Mouse (Mus musculus): ENCODE measurements around the gene G6pc3. TPM values are rescaled to one million over a fixed set of nuclear protein-coding genes. Genes with fewer than 3 reads are reported as not detected.
"Not testable (repeated sequence)": the region's sequence is repeated elsewhere in the genome, so short reads cannot be mapped to it uniquely, and the experiment has no call there.

The G6pc3 gene
- polyA plus RNA-seq, 1 experiment from 2014 or later = 41.9 TPM

GRCm38 (mm10) chr11:102147213-102147989, 42.0 kb upstream of the G6pc3 start:
- peaks cover 54% of the 10 kb centered on the region for H3K27me3 ChIP-seq (ENCODE audit: control insufficient read depth, insufficient read depth, low read length)
- no peak overlapping the region for H3K27ac ChIP-seq (replicated peaks; ENCODE audit: low read depth, low read length)
- WGBS = 12% methylated on average over 34 of the region's 34 CpGs
- no peaks in the 10 kb centered on the region for H3K36me3 ChIP-seq (ENCODE audit: control insufficient read depth, insufficient read depth, low read length)
- H3K4me1 ChIP-seq (ENCODE audit: control insufficient read depth, insufficient read depth, low read length) = peaks cover 9% of the 10 kb centered on the region
- no peak overlapping the region for H3K9ac ChIP-seq (ENCODE audit: low read length)
- ATAC-seq (ENCODE audit: insufficient number of reproducible peaks, low FRiP score, low TSS enrichment, low read depth) = no peak
- peak overlapping the region; percentile 24; the same call in 1 of the 2 replicates for H3K4me2 ChIP-seq (ENCODE audit: low read depth, severe bottlenecking)
- H3K4me3 ChIP-seq (ENCODE audit: low read depth, low read length) = no peak overlapping the region
- H3K9me3 ChIP-seq (ENCODE audit: control insufficient read depth, low read length) = no peaks in the 10 kb centered on the region
- peak; percentile 34 for DNase-seq (ENCODE audit: low spot score)

DNA sequence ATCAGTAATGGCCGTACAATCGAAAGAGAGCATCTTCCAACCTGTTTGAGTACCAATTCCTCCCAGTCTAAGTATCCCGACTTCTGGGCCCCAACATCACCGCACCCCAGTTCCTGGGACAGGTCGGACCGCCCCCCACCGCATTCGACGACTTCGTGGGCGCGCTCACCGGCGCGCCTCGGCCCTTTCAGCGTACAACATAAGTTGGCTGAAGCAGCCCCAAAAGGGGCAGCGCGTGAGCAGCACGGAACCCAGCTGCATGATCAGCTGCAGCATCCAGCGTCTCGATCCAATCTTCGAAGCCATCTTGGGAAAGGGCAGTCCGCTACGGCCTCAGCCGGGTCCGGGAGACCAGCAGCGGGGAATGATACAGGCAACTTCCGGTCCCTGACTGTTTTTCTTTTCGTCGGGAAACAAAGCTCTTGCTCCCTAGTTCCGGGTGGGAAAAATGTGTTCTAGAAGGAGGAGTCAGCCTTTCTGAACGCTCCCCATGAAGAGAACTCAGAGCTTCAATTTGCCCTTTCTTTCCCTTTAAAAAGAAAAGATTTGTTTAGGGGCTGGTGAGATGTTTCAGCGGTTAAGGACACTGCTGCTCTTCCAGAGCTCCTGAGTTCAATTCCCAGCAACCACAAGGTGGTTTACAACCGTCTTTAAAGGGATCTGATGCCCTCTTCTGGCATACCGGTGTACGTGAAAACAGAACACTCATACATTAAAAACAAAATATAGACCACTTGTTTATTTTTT, 33.2 kb upstream of the G6pc3 start, which contains the start of gene Tmem101:
Tmem101 (minus strand) TSS at position 366 of the 747 bp plus-strand sequence.
- ATAC-seq (ENCODE audit: insufficient number of reproducible peaks, low FRiP score, low TSS enrichment, low read depth) (peak; percentile 68; the same call in 1 of the 2 replicates), DNase-seq (ENCODE audit: low spot score) (peak; percentile 93)
- Histone ChIP-seq H3K4me1 (ENCODE audit: control insufficient read depth, insufficient read depth, low read length) (peaks cover 6% of the 10 kb centered on the region; the same call in 1 of the 2 replicates), H3K9ac (ENCODE audit: low read length) (peak within 1 kb of the TSS; percentile 63), H3K36me3 (ENCODE audit: control insufficient read depth, insufficient read depth, low read length) (peaks cover 3% of the 10 kb centered on the region; the same call in 1 of the 2 replicates), H3K27me3 (ENCODE audit: control insufficient read depth, insufficient read depth, low read length) (no peaks in the 10 kb centered on the region), H3K4me2 (ENCODE audit: low read depth, severe bottlenecking) (peak within 1 kb of the TSS; percentile 86), H3K27ac (replicated peaks; ENCODE audit: low read depth, low read length) (no peak within 1 kb of the TSS), H3K9me3 (ENCODE audit: control insufficient read depth, low read length) (no peaks in the 10 kb centered on the region), H3K4me3 (ENCODE audit: low read depth, low read length) (peak within 1 kb of the TSS; percentile 48)
- WGBS = under 1% methylated on average over 37 of the region's 37 CpGs

GRCm38 (mm10) chr11:102156786-102157089, 32.7 kb upstream of the G6pc3 start:
- no peaks in the 10 kb centered on the region for H3K27me3 ChIP-seq (ENCODE audit: control insufficient read depth, insufficient read depth, low read length)
- no peak overlapping the region for H3K4me3 ChIP-seq (ENCODE audit: low read depth, low read length)
- no peak overlapping the region for H3K27ac ChIP-seq (replicated peaks; ENCODE audit: low read depth, low read length)
- H3K36me3 ChIP-seq (ENCODE audit: control insufficient read depth, insufficient read depth, low read length) = peaks cover 3% of the 10 kb centered on the region; the same call in 1 of the 2 replicates
- DNase-seq (ENCODE audit: low spot score) (no peak), ATAC-seq (ENCODE audit: insufficient number of reproducible peaks, low FRiP score, low TSS enrichment, low read depth) (no peak)
- WGBS = 7% methylated on average over 1 of the region's 1 CpGs
- H3K9ac ChIP-seq (ENCODE audit: low read length) = no peak overlapping the region
- H3K4me2 ChIP-seq (ENCODE audit: low read depth, severe bottlenecking) = no peak overlapping the region
- no peaks in the 10 kb centered on the region for H3K9me3 ChIP-seq (ENCODE audit: control insufficient read depth, low read length)
- H3K4me1 ChIP-seq (ENCODE audit: control insufficient read depth, insufficient read depth, low read length) = peaks cover 6% of the 10 kb centered on the region; the same call in 1 of the 2 replicates

GRCm38 (mm10) chr11:102158024-102158423, 31.4 kb upstream of the G6pc3 start:
- H3K4me3 ChIP-seq (ENCODE audit: low read depth, low read length); H3K4me2 ChIP-seq (ENCODE audit: low read depth, severe bottlenecking); H3K27ac ChIP-seq (replicated peaks; ENCODE audit: low read depth, low read length); H3K36me3 ChIP-seq (ENCODE audit: control insufficient read depth, insufficient read depth, low read length); ATAC-seq (ENCODE audit: insufficient number of reproducible peaks, low FRiP score, low TSS enrichment, low read depth); DNase-seq (ENCODE audit: low spot score); H3K9ac ChIP-seq (ENCODE audit: low read length); H3K27me3 ChIP-seq (ENCODE audit: control insufficient read depth, insufficient read depth, low read length); H3K4me1 ChIP-seq (ENCODE audit: control insufficient read depth, insufficient read depth, low read length); H3K9me3 ChIP-seq (ENCODE audit: control insufficient read depth, low read length): not testable (repeated sequence)
- 72% methylated on average over 2 of the region's 2 CpGs for WGBS

DNA sequence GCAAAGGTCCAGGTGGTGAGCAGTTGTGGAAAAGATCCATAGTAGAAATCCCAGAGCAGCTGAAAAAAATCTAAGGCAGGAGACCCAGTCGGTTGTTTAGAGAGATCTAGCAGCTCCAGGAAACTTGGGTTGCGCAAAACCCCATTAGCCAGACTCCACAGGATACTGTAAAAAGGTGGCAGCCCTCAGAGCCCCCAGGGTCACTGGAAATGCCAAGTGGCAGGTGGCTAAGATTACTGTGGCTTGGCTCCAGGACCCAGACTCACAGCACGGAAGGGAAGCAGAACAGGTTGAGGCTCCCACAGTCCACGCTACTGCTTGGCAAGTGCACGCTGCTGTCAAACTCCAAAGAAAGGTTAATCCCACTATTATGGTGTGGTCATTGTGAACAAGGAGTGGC, 29.6 kb upstream of the G6pc3 start:
- DNase-seq (ENCODE audit: low spot score) = no peak

DNA sequence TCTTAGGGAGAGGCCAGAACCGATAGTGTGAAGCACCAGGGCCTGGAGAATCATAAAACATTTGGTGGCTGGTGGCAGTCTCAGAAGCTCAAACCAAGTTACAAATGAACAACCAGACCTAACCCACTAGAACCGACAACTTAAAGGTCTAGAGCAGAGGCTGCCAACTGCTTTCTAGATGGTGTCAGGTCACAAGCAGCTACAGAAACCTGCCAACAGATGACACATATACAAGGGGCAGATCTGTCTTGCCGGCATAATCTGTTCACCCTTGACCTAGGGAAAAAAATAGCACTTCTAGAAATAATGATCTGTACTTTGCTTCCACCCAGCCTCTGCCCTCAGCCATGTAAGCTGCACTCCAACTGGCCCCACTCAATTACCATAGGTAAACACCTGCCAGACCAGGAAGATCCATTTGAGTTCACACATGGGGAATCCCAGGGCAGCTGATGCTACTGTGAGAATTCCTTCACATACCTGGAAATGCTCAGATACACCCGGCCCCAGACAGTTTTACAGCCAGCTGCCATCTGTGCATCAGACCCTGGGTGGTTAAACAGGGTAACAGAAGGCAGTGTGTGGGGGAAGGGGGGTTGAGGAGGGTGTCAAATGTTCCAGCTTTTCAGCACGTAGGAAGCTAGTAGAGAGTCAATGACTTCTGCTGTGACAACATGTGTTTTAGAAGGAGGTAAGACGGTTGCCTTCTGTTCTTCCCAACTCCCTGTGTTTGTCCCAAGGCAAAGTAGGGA, 23.3 kb upstream of the G6pc3 start:
- DNase-seq (ENCODE audit: low spot score) (no peak), ATAC-seq (ENCODE audit: insufficient number of reproducible peaks, low FRiP score, low TSS enrichment, low read depth) (no peak)
- Histone ChIP-seq H3K4me1 (ENCODE audit: control insufficient read depth, insufficient read depth, low read length) (no peaks in the 10 kb centered on the region), H3K4me3 (ENCODE audit: low read depth, low read length) (no peak overlapping the region), H3K27me3 (ENCODE audit: control insufficient read depth, insufficient read depth, low read length) (no peaks in the 10 kb centered on the region), H3K4me2 (ENCODE audit: low read depth, severe bottlenecking) (no peak overlapping the region), H3K36me3 (ENCODE audit: control insufficient read depth, insufficient read depth, low read length) (peaks cover 30% of the 10 kb centered on the region), H3K27ac (replicated peaks; ENCODE audit: low read depth, low read length) (no peak overlapping the region), H3K9me3 (ENCODE audit: control insufficient read depth, low read length) (no peaks in the 10 kb centered on the region), H3K9ac (ENCODE audit: low read length) (no peak overlapping the region)
- WGBS = 26% methylated on average over 6 of the region's 6 CpGs

More for the DNA sequence above, 29.6 kb upstream of the G6pc3 start:
- Histone ChIP-seq H3K36me3 (ENCODE audit: control insufficient read depth, insufficient read depth, low read length) (peaks cover 11% of the 10 kb centered on the region), H3K4me1 (ENCODE audit: control insufficient read depth, insufficient read depth, low read length) (peaks cover 6% of the 10 kb centered on the region; the same call in 1 of the 2 replicates), H3K27ac (replicated peaks; ENCODE audit: low read depth, low read length) (no peak overlapping the region), H3K4me3 (ENCODE audit: low read depth, low read length) (no peak overlapping the region), H3K27me3 (ENCODE audit: control insufficient read depth, insufficient read depth, low read length) (no peaks in the 10 kb centered on the region), H3K9ac (ENCODE audit: low read length) (no peak overlapping the region), H3K4me2 (ENCODE audit: low read depth, severe bottlenecking) (no peak overlapping the region), H3K9me3 (ENCODE audit: control insufficient read depth, low read length) (no peaks in the 10 kb centered on the region)
- 83% methylated on average over 5 of the region's 5 CpGs for WGBS
- no peak for ATAC-seq (ENCODE audit: insufficient number of reproducible peaks, low FRiP score, low TSS enrichment, low read depth)

DNA sequence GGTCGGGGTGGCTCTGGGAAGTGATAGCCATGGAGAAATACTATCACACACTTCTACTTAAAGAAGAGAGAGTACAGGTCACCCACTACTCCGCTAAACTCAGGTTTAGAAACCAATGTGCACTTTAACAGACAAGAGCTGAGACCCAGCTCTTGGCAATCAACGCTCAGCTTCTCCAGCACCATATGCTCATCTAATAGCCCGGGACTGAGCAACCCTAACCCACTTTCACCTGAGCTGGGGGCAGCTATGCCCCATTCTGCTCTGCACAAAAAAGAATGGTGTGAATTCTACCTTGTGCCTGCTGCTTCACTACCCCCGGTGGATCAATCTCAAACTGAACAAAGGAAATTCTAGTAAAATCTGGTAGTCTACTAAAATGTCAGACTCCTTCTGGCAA, 21.9 kb upstream of the G6pc3 start:
- Histone ChIP-seq H3K27me3 (ENCODE audit: control insufficient read depth, insufficient read depth, low read length) (no peaks in the 10 kb centered on the region), H3K4me3 (ENCODE audit: low read depth, low read length) (no peak overlapping the region), H3K9ac (ENCODE audit: low read length) (no peak overlapping the region), H3K36me3 (ENCODE audit: control insufficient read depth, insufficient read depth, low read length) (peaks cover 30% of the 10 kb centered on the region), H3K9me3 (ENCODE audit: control insufficient read depth, low read length) (no peaks in the 10 kb centered on the region), H3K4me1 (ENCODE audit: control insufficient read depth, insufficient read depth, low read length) (no peaks in the 10 kb centered on the region), H3K27ac (replicated peaks; ENCODE audit: low read depth, low read length) (no peak overlapping the region), H3K4me2 (ENCODE audit: low read depth, severe bottlenecking) (no peak overlapping the region)
- DNase-seq (ENCODE audit: low spot score) (no peak), ATAC-seq (ENCODE audit: insufficient number of reproducible peaks, low FRiP score, low TSS enrichment, low read depth) (no peak)
- 91% methylated on average over 5 of the region's 5 CpGs for WGBS

DNA sequence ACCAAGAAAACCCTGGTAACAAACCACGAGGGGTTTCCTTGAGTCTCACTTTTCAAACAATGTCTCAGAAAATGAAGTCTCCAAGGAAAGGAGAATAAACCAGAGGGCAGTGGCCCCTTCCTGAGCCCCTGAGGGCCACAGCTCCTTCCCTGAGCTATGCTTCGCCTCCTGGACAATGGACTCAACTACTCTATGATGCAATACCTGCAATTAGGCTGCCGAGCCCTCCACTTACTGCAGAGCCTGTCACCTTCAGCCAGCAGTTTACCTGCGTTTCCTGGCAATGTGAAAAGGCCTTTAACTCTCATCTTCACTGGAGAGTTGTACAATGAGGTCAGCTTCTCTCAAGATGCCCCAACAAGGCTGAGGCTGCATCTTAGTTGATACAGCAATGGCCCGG, 20.7 kb upstream of the G6pc3 start:
- Histone ChIP-seq H3K4me2 (ENCODE audit: low read depth, severe bottlenecking) (no peak overlapping the region), H3K4me1 (ENCODE audit: control insufficient read depth, insufficient read depth, low read length) (no peaks in the 10 kb centered on the region), H3K9ac (ENCODE audit: low read length) (no peak overlapping the region), H3K4me3 (ENCODE audit: low read depth, low read length) (no peak overlapping the region), H3K9me3 (ENCODE audit: control insufficient read depth, low read length) (no peaks in the 10 kb centered on the region), H3K27ac (replicated peaks; ENCODE audit: low read depth, low read length) (no peak overlapping the region), H3K36me3 (ENCODE audit: control insufficient read depth, insufficient read depth, low read length) (peaks cover 24% of the 10 kb centered on the region), H3K27me3 (ENCODE audit: control insufficient read depth, insufficient read depth, low read length) (no peaks in the 10 kb centered on the region)
- WGBS = 89% methylated on average over 5 of the region's 5 CpGs
- ATAC-seq (ENCODE audit: insufficient number of reproducible peaks, low FRiP score, low TSS enrichment, low read depth) (no peak), DNase-seq (ENCODE audit: low spot score) (no peak)

Data from limb, embryonic 11.5 days (tissue).